Mouse (Mus musculus): ENCODE data around the gene Tnxb.

DNA sequence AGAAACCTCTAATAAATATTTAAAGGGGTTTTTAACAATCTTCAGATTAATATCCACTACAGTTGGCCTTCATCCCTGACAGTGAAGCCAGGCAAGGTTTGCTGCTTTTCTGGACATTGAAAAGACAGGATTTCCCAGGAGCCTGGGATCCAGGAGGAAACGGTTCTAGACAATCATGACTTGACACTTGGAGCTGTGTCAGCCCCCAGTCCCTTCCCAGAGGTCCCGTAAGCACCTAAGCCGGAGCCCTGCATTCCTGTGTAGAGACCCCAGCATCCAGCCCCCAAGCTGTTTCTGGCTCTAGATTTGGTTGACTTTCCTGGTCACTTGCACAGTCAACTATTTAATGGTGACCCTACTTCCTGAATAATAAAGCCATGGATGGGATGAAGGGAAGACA, 11.7 kb upstream of the Tnxb start:
- TF ChIP-seq CHD2 (IDR thresholded peaks at IDR 0.05; ENCODE audit: low read depth, low read length) (no peak), ZC3H11A (IDR thresholded peaks at IDR 0.05; ENCODE audit: borderline replicate concordance, low read depth, low read length) (no peak), ZNF384 (IDR thresholded peaks at IDR 0.05; ENCODE audit: low read depth, low read length) (no peak), HCFC1 (IDR thresholded peaks at IDR 0.05; ENCODE audit: borderline replicate concordance, insufficient read depth, low read length) (no peak)
